Mouse (Mus musculus) liver, postnatal 0 days (tissue): ENCODE data around the gene Max. TPM values are rescaled to one million over a fixed set of nuclear protein-coding genes. Genes with fewer than 3 reads are reported as not detected.

Experiments used
- ATAC-seq: fragments of 200-750 bp; cut with Nextera tagmentation; 2 replicates; pipeline ENCODE4 v1.8.0; 2017; ENCODE audit warnings: mild to moderate bottlenecking, moderate library complexity
- DNase-seq: peaks from one replicate; pipeline ENCODE4 v3.0.0-alpha.2; 2016
- H3K27ac ChIP-seq: fragments of 300-500 bp; sonication (generic); 2 replicates; pipeline ENCODE4 v1.5.1; 2014; ENCODE audit warnings: antibody characterized with exemption, moderate library complexity, mild to moderate bottlenecking, low read depth
- H3K27me3 ChIP-seq: fragments of 300-500 bp; sonication (generic); 2 replicates; pipeline ENCODE4 v1.6.1; 2014; ENCODE audit warnings: low read length, control low read depth, mixed read lengths; ENCODE audit not compliant: insufficient read depth
- H3K36me3 ChIP-seq: fragments of 300-500 bp; sonication (generic); replicated peaks from 2 replicates; pipeline ENCODE4 v1.6.1; 2014; ENCODE audit warnings: mild to moderate bottlenecking, control low read depth, low read length, moderate library complexity, mixed read lengths; ENCODE audit not compliant: insufficient read depth
- H3K4me1 ChIP-seq: fragments of 300-500 bp; sonication (generic); 2 replicates; pipeline ENCODE4 v1.6.1; 2014; ENCODE audit warnings: antibody characterized with exemption, mild to moderate bottlenecking, control low read depth; ENCODE audit not compliant: insufficient read depth
- H3K4me2 ChIP-seq: fragments of 300-500 bp; sonication (generic); 2 replicates; pipeline ENCODE4 v1.6.1; 2014; ENCODE audit warnings: low read depth, mild to moderate bottlenecking, low read length, moderate library complexity, mixed read lengths
- H3K4me3 ChIP-seq: fragments of 300-500 bp; sonication (generic); 2 replicates; pipeline ENCODE4 v1.5.1; 2014; ENCODE audit warnings: low read depth, low read length
- H3K9ac ChIP-seq: fragments of 300-500 bp; sonication (generic); replicated peaks from 2 replicates; pipeline ENCODE4 v1.6.1; 2014; ENCODE audit warnings: mild to moderate bottlenecking, moderate library complexity
- H3K9me3 ChIP-seq: fragments of 300-500 bp; sonication (generic); 2 replicates; pipeline ENCODE4 v1.6.1; 2016; ENCODE audit warnings: mild to moderate bottlenecking, control low read depth, low read length, mixed read lengths
- CTCF ChIP-seq: sonication (generic); IDR thresholded peaks from 2 replicates; pipeline ENCODE4 v1.5.1; 2016; ENCODE audit warnings: antibody characterized with exemption, low read depth
- EP300 ChIP-seq: IDR thresholded peaks from 2 replicates; pipeline ENCODE4 v1.6.1; 2016; ENCODE audit warnings: antibody characterized with exemption, low read depth, mild to moderate bottlenecking
- WGBS: fragments of 180-500 bp; shearing (Covaris S2); extraction: QIAGEN DNeasy Blood & Tissue Kit; methylation state at CpG from one replicate; pipeline ENCODE4 v1.1.7; 2014; ENCODE audit not compliant: insufficient replicate concordance; 5-methylcytosine and 5-hydroxymethylcytosine counted together
- polyA plus RNA-seq: library from polyadenylated mRNA; unstranded; fragments of >200 nt; fragmentation: Nextera tagmentation; extraction: Ambion mirVana; gene quantifications from 2 replicates; pipeline ENCODE4 v1.2.1, GENCODE M21; 2015

Max gene
- polyA plus RNA-seq, 1 experiment from 2014 or later, result 7.1 TPM

DNA sequence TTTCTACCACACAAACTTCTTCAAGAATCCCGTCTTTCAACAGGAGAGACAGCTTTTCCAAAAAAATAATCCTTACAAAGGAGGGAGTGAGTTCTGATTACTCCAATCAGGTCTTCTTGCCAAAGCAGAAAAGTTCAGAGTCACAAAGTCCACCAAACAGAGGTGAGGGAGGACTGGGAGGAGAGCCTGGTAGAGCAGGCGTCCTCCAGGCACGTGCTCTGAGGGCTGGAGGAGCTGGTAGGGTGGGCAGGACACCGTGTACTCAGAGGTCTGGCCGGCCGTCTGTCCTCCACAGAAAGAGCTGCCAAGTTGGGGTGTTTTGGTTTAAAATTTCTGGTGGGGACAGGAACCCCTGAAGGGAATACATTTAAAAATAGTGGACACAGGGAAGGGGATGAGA is 24.0 kb downstream of the Max start:
- H3K27ac ChIP-seq, result no peak overlapping the region
- DNase-seq (no peak), ATAC-seq (no peak)
- H3K9me3 ChIP-seq, result no peaks in the 10 kb centered on the region
- 89% methylated on average over 6 of the region's 6 CpGs for whole genome bisulfite sequencing
- H3K36me3 ChIP-seq, result peaks cover 68% of the 10 kb centered on the region
- H3K4me1 ChIP-seq, result peaks cover 17% of the 10 kb centered on the region
- no peak overlapping the region for H3K4me3 ChIP-seq
- H3K4me2 ChIP-seq, result no peak overlapping the region
- no peak for TF ChIP-seq CTCF
- no peak for TF ChIP-seq EP300
- H3K9ac ChIP-seq, result no peak overlapping the region
- no peaks in the 10 kb centered on the region for H3K27me3 ChIP-seq

DNA sequence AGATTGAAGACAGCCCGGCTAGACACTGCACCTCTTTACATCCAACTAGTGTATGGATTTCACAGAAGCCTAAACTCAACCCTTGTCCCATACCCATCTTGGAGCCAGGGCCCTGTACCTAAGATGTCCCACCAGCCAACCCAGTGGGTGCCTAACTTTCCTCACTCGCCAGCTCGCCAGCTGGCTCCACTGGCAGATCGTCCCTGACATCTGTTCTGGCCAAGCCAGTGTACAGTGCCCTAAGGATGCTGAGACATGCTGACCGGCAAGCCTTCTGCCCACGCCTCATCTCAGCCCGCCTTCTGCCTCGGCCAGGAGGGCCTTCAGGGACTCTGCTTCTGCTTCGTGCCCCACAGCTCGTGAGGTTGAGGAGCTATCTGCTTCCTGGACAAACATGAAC is 25.8 kb downstream of the Max start:
- no peak overlapping the region for H3K4me3 ChIP-seq
- peaks cover 2% of the 10 kb centered on the region; the same call in 1 of the 2 replicates for H3K4me1 ChIP-seq
- H3K9me3 ChIP-seq, result no peaks in the 10 kb centered on the region
- no peak for ATAC-seq
- no peak overlapping the region for H3K27ac ChIP-seq
- no peak overlapping the region for H3K4me2 ChIP-seq
- H3K36me3 ChIP-seq, result peaks cover 61% of the 10 kb centered on the region
- no peak overlapping the region for H3K9ac ChIP-seq
- DNase-seq, result no peak
- H3K27me3 ChIP-seq, result no peaks in the 10 kb centered on the region
- no peak for TF ChIP-seq CTCF
- no peak for TF ChIP-seq EP300
- 86% methylated on average over 10 of the region's 10 CpGs for WGBS

GRCm38 (mm10) chr12:76934438-76934837 is 27.6 kb downstream of the Max start:
- no peak overlapping the region for H3K4me2 ChIP-seq
- WGBS, result 76% methylated on average over 3 of the region's 3 CpGs
- H3K9ac ChIP-seq, result no peak overlapping the region
- H3K27ac ChIP-seq, result no peak overlapping the region; the same call in 1 of the 2 replicates
- H3K27me3 ChIP-seq, result no peaks in the 10 kb centered on the region
- DNase-seq (no peak), ATAC-seq (no peak)
- H3K4me1 ChIP-seq, result peaks cover 7% of the 10 kb centered on the region
- H3K36me3 ChIP-seq, result peaks cover 49% of the 10 kb centered on the region
- no peaks in the 10 kb centered on the region for H3K9me3 ChIP-seq
- H3K4me3 ChIP-seq, result no peak overlapping the region
- no peak for TF ChIP-seq EP300
- no peak for TF ChIP-seq CTCF

- no peak for DNase-seq
- H3K4me1 ChIP-seq, result peaks cover 7% of the 10 kb centered on the region
- WGBS, result 80% methylated on average over 6 of the region's 6 CpGs
Observed at GRCm38 (mm10) chr12:76932688-76933060, 29.3 kb downstream of the Max start.

GRCm38 (mm10) chr12:76931739-76932687 is 30.0 kb downstream of the Max start:
- no peaks in the 10 kb centered on the region for H3K27me3 ChIP-seq
- peaks cover 7% of the 10 kb centered on the region for H3K4me1 ChIP-seq
- DNase-seq, result no peak
- H3K27ac ChIP-seq, result no peak overlapping the region
- H3K9me3 ChIP-seq, result no peaks in the 10 kb centered on the region
- H3K9ac ChIP-seq, result no peak overlapping the region
- no peak overlapping the region for H3K4me2 ChIP-seq
- no peak for TF ChIP-seq EP300
- TF ChIP-seq CTCF, result no peak
- peaks cover 28% of the 10 kb centered on the region for H3K36me3 ChIP-seq
- H3K4me3 ChIP-seq, result no peak overlapping the region
- ATAC-seq, result no peak
- WGBS, result 75% methylated on average over 14 of the region's 14 CpGs

More at GRCm38 (mm10) chr12:76932688-76933060, 29.3 kb downstream of the Max start:
- Histone ChIP-seq H3K9me3 (no peaks in the 10 kb centered on the region), H3K27ac (no peak overlapping the region), H3K4me2 (no peak overlapping the region), H3K9ac (no peak overlapping the region), H3K36me3 (peaks cover 33% of the 10 kb centered on the region), H3K27me3 (no peaks in the 10 kb centered on the region), H3K4me3 (no peak overlapping the region)
- no peak for ATAC-seq
- TF ChIP-seq CTCF (no peak), EP300 (no peak)

DNA sequence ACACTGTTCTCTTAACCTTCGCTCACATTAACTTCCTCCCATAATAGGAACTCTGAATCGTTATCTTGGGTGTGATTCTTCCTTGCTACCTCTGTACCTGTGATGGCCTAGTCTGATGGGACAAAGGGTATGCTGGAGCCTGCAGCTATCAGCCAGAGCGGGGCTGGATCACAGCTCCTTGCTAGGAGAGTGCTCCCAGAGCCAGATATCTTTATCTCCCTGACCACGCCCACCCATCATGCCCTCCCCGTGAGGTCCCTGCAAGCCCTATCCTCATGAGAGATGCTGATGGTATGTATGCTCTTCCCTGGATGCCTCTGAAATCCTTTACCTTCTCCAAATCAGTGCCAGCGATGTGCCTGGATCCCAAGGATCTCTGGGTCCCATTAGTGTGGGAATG is 31.8 kb downstream of the Max start:
- no peak overlapping the region for H3K9ac ChIP-seq
- no peaks in the 10 kb centered on the region for H3K9me3 ChIP-seq
- H3K27me3 ChIP-seq, result no peaks in the 10 kb centered on the region
- H3K36me3 ChIP-seq, result peaks cover 15% of the 10 kb centered on the region; the same call in 1 of the 2 replicates
- peaks cover 7% of the 10 kb centered on the region for H3K4me1 ChIP-seq
- WGBS, result 46% methylated on average over 6 of the region's 6 CpGs
- ATAC-seq (no peak), DNase-seq (peak; percentile 30)
- no peak overlapping the region for H3K4me2 ChIP-seq
- no peak overlapping the region for H3K27ac ChIP-seq
- no peak for TF ChIP-seq CTCF
- TF ChIP-seq EP300, result no peak
- no peak overlapping the region for H3K4me3 ChIP-seq
